In the genomic region with DNA sequence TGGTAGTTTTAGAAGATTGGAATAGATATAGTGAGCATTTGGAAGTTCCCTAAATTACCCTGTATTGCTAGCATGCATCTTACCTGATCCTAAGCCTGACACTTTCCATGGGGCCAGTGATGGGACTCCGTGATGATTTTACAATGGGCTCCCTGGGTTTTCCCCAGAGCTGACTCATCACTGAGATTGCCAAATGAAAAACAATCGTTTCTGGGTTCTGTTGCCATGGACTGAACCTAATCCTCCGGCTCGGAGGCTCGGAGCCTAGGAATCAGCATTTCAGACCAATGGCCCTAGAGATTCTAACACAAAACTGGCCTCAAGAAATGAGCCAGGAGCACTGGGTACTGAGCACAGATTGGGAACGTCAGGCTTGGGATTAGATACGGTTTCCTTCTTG, we compare ENCODE assay signal across 24 mouse cellular contexts.
DNase-seq lines count a peak whose midpoint lies in the region; TF ChIP-seq lines count a peak whose summit lies in the region.
"Had no signal": no experiment of that assay in that cellular context is flagged by ENCODE, and none has a peak within 500 bp of the region (broad histone marks: within the 10 kb centered on the region; RNA-seq: fewer than 3 reads in every experiment).

No protein-coding gene starts in this region.

- 50% methylated on average over 7 of the region's 7 CpGs for WGBS in heart, adult 2 months

- H3K27ac ChIP-seq in heart, adult 2 months: no peak overlapping the region
- H3K27ac ChIP-seq: embryonic facial prominence, embryonic 10.5 days; embryonic facial prominence, embryonic 13.5 days; heart, embryonic 10.5 days; heart, embryonic 13.5 days; hindbrain, embryonic 12.5 days; hindbrain, embryonic 15.5 days had no signal

- no peak overlapping the region for H3K9ac ChIP-seq in heart, adult 2 months (ENCODE audit: low read depth, low read length)
- H3K9ac ChIP-seq: embryonic facial prominence, embryonic 13.5 days; forebrain, postnatal 0 days; heart, embryonic 13.5 days; hindbrain, embryonic 12.5 days; hindbrain, embryonic 15.5 days had no signal

- no peaks in the 10 kb centered on the region for H3K27me3 ChIP-seq in heart, adult 2 months (ENCODE audit: control insufficient read depth, insufficient read depth, low read length)
- H3K27me3 ChIP-seq: embryonic facial prominence, embryonic 13.5 days; heart, embryonic 13.5 days; hindbrain, embryonic 12.5 days; hindbrain, embryonic 15.5 days had no signal

- peak; percentile 48 for DNase-seq in adrenal gland, adult 2 months
- no peak for DNase-seq in adrenal gland, postnatal 14 days
- DNase-seq in heart, adult 18-20 months: peak; percentile 22 to 25
- no peak for DNase-seq in heart, adult 2 months
- DNase-seq in 3T3-L1 (ENCODE audit: low read depth, low spot score) (peak; percentile 69), NIH3T3 (ENCODE audit: low read depth) (peak; percentile 81)
- DNase-seq in cerebellum, adult 18-20 months: no peak
- DNase-seq: adrenal gland, adult 8-10 months; B cell, adult 2 months; cerebellum, adult 11 months; cerebellum, adult 8-10 months; cerebellum, postnatal 36 days; embryo, embryonic 11 days; forebrain, postnatal 0 days; gastrocnemius, postnatal 36 days; heart, postnatal 14 days; kidney, adult 2 months had no signal

- no peak for TF ChIP-seq CTCF in heart, adult 2 months (IDR thresholded peaks at IDR 0.05)

- intact Hi-C loops in heart, adult 2 months (cut with DNase I): no loop called here

- no peak for TF ChIP-seq EP300 in heart, adult 2 months (IDR thresholded peaks at IDR 0.05; ENCODE audit: insufficient read depth, low read depth, low read length)

- no peaks in the 10 kb centered on the region; the same call in 1 of the 2 replicates for H3K4me1 ChIP-seq in heart, adult 2 months (ENCODE audit: control insufficient read depth, insufficient read depth, low read length)
- H3K4me1 ChIP-seq: embryonic facial prominence, embryonic 10.5 days; heart, embryonic 10.5 days; heart, embryonic 13.5 days; hindbrain, embryonic 12.5 days; hindbrain, embryonic 15.5 days had no signal

- H3K36me3 ChIP-seq in heart, adult 2 months (ENCODE audit: control insufficient read depth, insufficient read depth, low read length): no peaks in the 10 kb centered on the region
- H3K36me3 ChIP-seq: embryonic facial prominence, embryonic 10.5 days; embryonic facial prominence, embryonic 13.5 days; heart, embryonic 10.5 days; heart, embryonic 13.5 days; hindbrain, embryonic 12.5 days; hindbrain, embryonic 15.5 days had no signal

- no peaks in the 10 kb centered on the region for H3K79me2 ChIP-seq in heart, adult 2 months (replicated peaks; ENCODE audit: control insufficient read depth, insufficient read depth, low read length)

- TF ChIP-seq POLR2A in heart, adult 2 months (IDR thresholded peaks at IDR 0.05; ENCODE audit: insufficient read depth, low read depth, low read length): no peak

- no peak overlapping the region for H3K4me3 ChIP-seq in heart, adult 2 months
- H3K4me3 ChIP-seq: embryonic facial prominence, embryonic 10.5 days; embryonic facial prominence, embryonic 13.5 days; erythroblast, embryonic 14.5 days; heart, embryonic 10.5 days; heart, embryonic 13.5 days; hindbrain, embryonic 12.5 days; hindbrain, embryonic 15.5 days had no signal

Comparison
In these comparisons a context has a peak if more than half of its experiments do, and no peak if none do; other contexts are left out.
1. DNase-seq: peak in adrenal gland, adult 2 months (single experiment), heart, adult 18-20 months (2 of 2), 3T3-L1 (single experiment) and NIH3T3 (single experiment); none in adrenal gland, postnatal 14 days (single experiment), heart, adult 2 months (0 of 2) and cerebellum, adult 18-20 months (0 of 2).